Mouse (Mus musculus) heart, postnatal 10 days (tissue): ENCODE results near the gene Traf7. TPM values are rescaled to one million over a fixed set of nuclear protein-coding genes. Genes with fewer than 3 reads are reported as not detected.

ENCODE experiments used
- DNase-seq, 2 experiments: peaks; one replicate each; pipeline ENCODE4 v3.0.0; 2021
- intact Hi-C: fragments of 180-260 bp; cut with DNase I; formaldehyde crosslinking; loops from one replicate; pipeline ENCODE4 v1.15.1; 2025
- total RNA-seq, 2 experiments: library from RNA; stranded (reverse); gene quantifications; 2 replicates each; pipeline ENCODE4 v1.2.3; 2021

Gene Traf7
- total RNA-seq, 2 experiments from 2014 or later: 75.9 to 77.9 TPM

GRCm38 (mm10) chr17:24481027-24481815 is 46.5 kb downstream of the Traf7 start:
- no peak for DNase-seq
- intact Hi-C loops: loop anchor here (5.0 kb wide), 1 partner anchor 46 kb away; the partner anchor contains the start of gene Traf7

GRCm38 (mm10) chr17:24480201-24480826 is 47.4 kb downstream of the Traf7 start:
- intact Hi-C loops: loop anchor here (5.0 kb wide), 1 partner anchor 47 kb away; the partner anchor contains the start of gene Traf7

GRCm38 (mm10) chr17:24479431-24479830 is 48.3 kb downstream of the Traf7 start:
- no peak for DNase-seq
- intact Hi-C loops: loop anchor here (2.0 to 5.0 kb wide), 2 partner anchors 33 to 188 kb away; partner anchors contain the start of gene Zfp598

More at GRCm38 (mm10) chr17:24480201-24480826, 47.4 kb downstream of the Traf7 start:
- no peak for DNase-seq

GRCm38 (mm10) chr17:24478663-24479380 is 48.9 kb downstream of the Traf7 start, which contains the start of gene Mlst8:
Gene Mlst8, minus strand, starts transcription at chr17:24479078.
- DNase-seq: peak; percentile 98 to 99
- intact Hi-C loops: loop anchor here (2.0 to 5.0 kb wide), 2 partner anchors 34 to 188 kb away; partner anchors contain the start of gene Zfp598

GRCm38 (mm10) chr17:24477985-24478600 is 49.6 kb downstream of the Traf7 start:
- intact Hi-C loops: loop anchor here (2.0 to 5.0 kb wide), 2 partner anchors 35 to 189 kb away; partner anchors contain the start of gene Zfp598
- DNase-seq: no peak

GRCm38 (mm10) chr17:24477053-24477984 is 50.4 kb downstream of the Traf7 start:
- no peak for DNase-seq
- intact Hi-C loops: loop anchor here (5.0 kb wide), 1 partner anchor 190 kb away; the partner anchor contains the start of gene Zfp598

- intact Hi-C loops: loop anchor here (5.0 kb wide), 1 partner anchor 191 kb away; the partner anchor contains the start of gene Zfp598
- no peak for DNase-seq
These were observed 51.5 kb downstream of the Traf7 start for GRCm38 (mm10) chr17:24476022-24476776.

GRCm38 (mm10) chr17:24475586-24475985 is 52.2 kb downstream of the Traf7 start:
- intact Hi-C loops: loop anchor here (5.0 kb wide), 1 partner anchor 192 kb away; the partner anchor contains the start of gene Zfp598
- DNase-seq: no peak

GRCm38 (mm10) chr17:24474557-24474956 is 53.2 kb downstream of the Traf7 start:
- DNase-seq: no peak
- intact Hi-C loops: no loop called here

- intact Hi-C loops: no loop called here
- DNase-seq: no peak
These were observed 54.0 kb downstream of the Traf7 start, which contains the start of gene Bricd5 for GRCm38 (mm10) chr17:24473612-24474275. Gene Bricd5, plus strand, starts transcription at chr17:24473884.

- intact Hi-C loops: no loop called here
- peak; percentile 69 to 70 for DNase-seq
These were observed 55.2 kb downstream of the Traf7 start for GRCm38 (mm10) chr17:24472512-24472911.

GRCm38 (mm10) chr17:24470701-24471527 is 56.8 kb downstream of the Traf7 start:
- intact Hi-C loops: no loop called here
- DNase-seq: no peak

- peak; percentile 99 for DNase-seq
- intact Hi-C loops: no loop called here
These were observed 57.7 kb downstream of the Traf7 start, which contains the start of the genes E4f1 and Pgp for GRCm38 (mm10) chr17:24469910-24470602. Gene E4f1, minus strand, starts transcription at chr17:24470313. Gene Pgp, plus strand, starts transcription at chr17:24470392.

GRCm38 (mm10) chr17:24469336-24469909 is 58.3 kb downstream of the Traf7 start:
- DNase-seq: no peak
- intact Hi-C loops: no loop called here

GRCm38 (mm10) chr17:24468636-24469246 is 59.0 kb downstream of the Traf7 start:
- intact Hi-C loops: no loop called here
- no peak for DNase-seq
